Mouse (Mus musculus): ENCODE measurements at regions not wholly inside any gene's neighbourhood (a gene's known extent, or its start where the extent isn't known, plus 50 kb on each side); places are given as distances from the start of the nearest gene placed in this dataset.

DNA sequence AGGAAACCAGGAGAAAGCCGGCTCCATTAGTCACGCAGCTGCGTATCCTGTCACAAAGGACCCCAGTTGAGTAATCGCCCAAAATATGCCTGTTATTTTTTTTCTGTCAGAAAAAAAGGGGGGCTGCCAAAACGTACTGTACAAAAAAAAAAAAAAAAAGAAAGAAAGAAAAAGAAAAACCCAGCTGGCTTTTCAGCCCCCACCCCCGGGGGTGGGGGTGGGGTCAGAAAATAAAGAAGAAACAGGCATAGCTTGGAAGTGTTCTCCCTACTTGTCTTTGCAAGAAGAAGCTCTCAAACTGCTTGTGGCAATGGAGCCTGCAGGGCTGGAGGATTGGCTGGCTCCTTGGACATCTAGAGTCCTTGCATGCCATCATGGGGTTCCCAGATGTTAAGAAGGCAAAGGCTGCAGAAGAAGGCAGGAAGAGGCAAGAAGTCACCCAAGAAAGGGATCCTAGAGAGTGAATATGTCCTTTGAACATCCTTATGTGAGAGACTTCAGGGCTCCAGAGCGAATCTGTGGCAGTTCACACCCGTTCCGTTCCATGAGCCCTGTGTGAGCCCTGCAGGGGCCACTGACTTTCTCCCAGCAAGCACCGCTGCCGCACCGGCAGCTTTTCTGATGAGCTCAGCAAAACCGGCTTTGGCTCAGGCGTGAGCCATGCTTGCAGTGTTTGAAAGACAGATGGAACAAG lies 98.8 kb downstream of the Zfp36l1 start:
- Histone ChIP-seq H3K27me3 (no peaks in the 10 kb centered on the region), H3K9me3 (no peaks in the 10 kb centered on the region), H3K9ac (no peak overlapping the region), H3K4me1 (peaks cover 44% of the 10 kb centered on the region), H3K4me2 (peak overlapping the region; percentile 15), H3K27ac (peak overlapping the region; percentile 90), H3K4me3 (no peak overlapping the region), H3K36me3 (no peaks in the 10 kb centered on the region)
- WGBS = 7% methylated on average over 14 of the region's 14 CpGs
- no peak for ATAC-seq (ENCODE audit: insufficient number of reproducible peaks, low FRiP score, low TSS enrichment, low read depth)

DNA sequence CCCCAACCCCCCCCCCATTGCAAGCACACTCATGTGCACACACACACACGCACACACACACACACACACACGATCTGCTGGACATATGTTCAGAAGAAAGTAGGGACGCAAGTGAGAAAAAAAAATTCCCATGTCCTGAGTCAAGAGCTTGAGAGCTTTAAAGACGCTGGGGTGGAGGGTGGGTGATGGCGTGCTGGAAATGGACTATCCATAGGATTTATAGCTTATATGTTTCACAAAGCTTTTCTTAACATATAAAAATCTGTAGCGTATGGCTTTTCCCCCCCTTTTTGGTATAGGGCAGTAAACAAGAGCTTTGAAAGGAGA lies 99.3 kb downstream of the Zfp36l1 start:
- H3K27me3 ChIP-seq = no peaks in the 10 kb centered on the region
- no peaks in the 10 kb centered on the region for H3K9me3 ChIP-seq
- H3K27ac ChIP-seq = peak overlapping the region; percentile 90
- H3K4me1 ChIP-seq = peaks cover 40% of the 10 kb centered on the region
- ATAC-seq (ENCODE audit: insufficient number of reproducible peaks, low FRiP score, low TSS enrichment, low read depth) = no peak
- H3K36me3 ChIP-seq = no peaks in the 10 kb centered on the region
- H3K9ac ChIP-seq = no peak overlapping the region
- H3K4me2 ChIP-seq = no peak overlapping the region; the same call in 1 of the 2 replicates
- H3K4me3 ChIP-seq = no peak overlapping the region
- 28% methylated on average over 6 of the region's 6 CpGs for WGBS

DNA sequence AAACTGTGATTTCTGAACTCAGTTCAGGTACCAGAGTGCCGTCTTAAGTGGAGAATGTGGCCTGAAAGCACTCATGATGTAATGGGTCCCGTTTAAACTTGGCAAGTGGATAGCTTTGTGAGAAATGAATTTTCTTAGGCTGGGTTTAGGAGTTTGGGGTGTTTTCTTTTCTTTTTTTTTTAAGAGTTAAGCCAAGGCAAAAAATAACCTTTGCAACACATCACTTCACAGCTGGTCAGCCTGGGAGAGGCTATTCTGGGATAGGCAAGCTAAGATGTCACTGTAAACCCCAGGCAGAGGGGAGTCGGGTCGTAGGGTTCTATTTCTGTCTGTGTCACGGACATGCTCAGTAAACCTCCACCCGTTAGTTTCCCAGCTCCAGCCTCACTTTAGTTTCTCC lies 100.9 kb downstream of the Zfp36l1 start:
- ATAC-seq (ENCODE audit: insufficient number of reproducible peaks, low FRiP score, low TSS enrichment, low read depth) = no peak
- Histone ChIP-seq H3K27ac (0 out of 2 replicates have a peak overlapping the region, but pooled peaks have one; percentile 34), H3K4me3 (no peak overlapping the region), H3K4me1 (peaks cover 31% of the 10 kb centered on the region), H3K4me2 (no peak overlapping the region), H3K27me3 (no peaks in the 10 kb centered on the region), H3K9ac (no peak overlapping the region), H3K36me3 (no peaks in the 10 kb centered on the region), H3K9me3 (no peaks in the 10 kb centered on the region)
- 51% methylated on average over 6 of the region's 6 CpGs for WGBS

DNA sequence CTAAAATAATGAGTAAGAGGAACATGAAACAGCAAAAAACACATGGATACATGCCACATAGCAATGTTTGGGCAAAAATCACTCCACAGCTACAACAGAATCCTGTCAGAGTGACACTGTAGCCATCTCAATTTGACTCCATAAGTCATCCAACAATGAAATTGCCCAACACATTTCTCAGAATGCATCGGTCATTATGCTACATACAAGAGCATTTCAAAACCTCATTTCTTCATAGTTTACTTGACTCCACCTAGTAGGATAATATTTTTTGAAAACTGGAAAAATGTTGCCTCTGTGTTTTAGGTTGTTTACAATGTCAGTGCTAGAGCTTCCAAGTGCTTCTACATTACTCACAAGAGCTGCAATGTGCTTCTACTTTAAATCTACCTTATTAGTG lies 101.9 kb downstream of the Zfp36l1 start:
- Histone ChIP-seq H3K36me3 (no peaks in the 10 kb centered on the region), H3K4me1 (peaks cover 23% of the 10 kb centered on the region), H3K4me2 (no peak overlapping the region), H3K9me3 (no peaks in the 10 kb centered on the region), H3K27me3 (no peaks in the 10 kb centered on the region), H3K27ac (no peak overlapping the region), H3K4me3 (no peak overlapping the region), H3K9ac (no peak overlapping the region)
- ATAC-seq (ENCODE audit: insufficient number of reproducible peaks, low FRiP score, low TSS enrichment, low read depth) = no peak
- 74% methylated on average over 1 of the region's 1 CpGs for WGBS

DNA sequence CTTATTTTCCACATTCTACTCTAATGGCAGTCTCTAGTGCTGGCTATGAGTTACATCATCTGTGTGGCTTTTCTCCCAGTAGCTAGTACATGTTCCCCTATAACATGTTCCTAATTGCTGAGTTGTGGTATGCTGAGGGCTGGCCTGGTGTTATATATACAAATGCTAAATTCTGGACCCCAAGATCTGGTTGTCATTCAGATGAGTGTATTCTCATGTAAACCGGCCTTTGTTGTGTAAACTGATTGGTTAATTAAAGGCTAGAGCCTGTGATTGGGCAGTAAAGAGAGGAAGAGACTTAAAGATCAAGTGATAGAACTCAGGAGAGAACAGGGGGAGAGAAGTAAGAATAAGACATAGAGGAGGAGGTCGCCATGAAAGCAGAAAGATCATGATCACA lies 102.6 kb downstream of the Zfp36l1 start:
- H3K36me3 ChIP-seq = no peaks in the 10 kb centered on the region
- H3K9ac ChIP-seq = no peak overlapping the region
- no peaks in the 10 kb centered on the region for H3K9me3 ChIP-seq
- no peaks in the 10 kb centered on the region for H3K27me3 ChIP-seq
- WGBS = 62% methylated on average over 2 of the region's 2 CpGs
- H3K4me1 ChIP-seq = peaks cover 23% of the 10 kb centered on the region
- no peak overlapping the region for H3K4me3 ChIP-seq
- no peak for ATAC-seq (ENCODE audit: insufficient number of reproducible peaks, low FRiP score, low TSS enrichment, low read depth)
- H3K27ac ChIP-seq = no peak overlapping the region
- no peak overlapping the region for H3K4me2 ChIP-seq

GRCm38 (mm10) chr12:80007849-80008248 lies 105.0 kb downstream of the Zfp36l1 start:
- H3K4me3 ChIP-seq = no peak overlapping the region
- no peak for ATAC-seq (ENCODE audit: insufficient number of reproducible peaks, low FRiP score, low TSS enrichment, low read depth)
- H3K9me3 ChIP-seq = no peaks in the 10 kb centered on the region
- no peaks in the 10 kb centered on the region for H3K27me3 ChIP-seq
- no peaks in the 10 kb centered on the region for H3K36me3 ChIP-seq
- 51% methylated on average over 7 of the region's 7 CpGs for WGBS
- H3K9ac ChIP-seq = no peak overlapping the region
- H3K27ac ChIP-seq = peak overlapping the region; percentile 58
- no peak overlapping the region for H3K4me2 ChIP-seq
- H3K4me1 ChIP-seq = peaks cover 10% of the 10 kb centered on the region

- H3K9ac ChIP-seq = no peak overlapping the region
- ATAC-seq (ENCODE audit: insufficient number of reproducible peaks, low FRiP score, low TSS enrichment, low read depth) = no peak
- H3K36me3 ChIP-seq = no peaks in the 10 kb centered on the region
- peaks cover 27% of the 10 kb centered on the region for H3K4me1 ChIP-seq
- no peaks in the 10 kb centered on the region for H3K27me3 ChIP-seq
- no peak overlapping the region for H3K4me3 ChIP-seq
- H3K4me2 ChIP-seq = no peak overlapping the region
- WGBS = 78% methylated on average over 13 of the region's 13 CpGs
- 0 out of 2 replicates have a peak overlapping the region, but pooled peaks have one; percentile 7 for H3K27ac ChIP-seq
- H3K9me3 ChIP-seq = no peaks in the 10 kb centered on the region
Observed at GRCm38 (mm10) chr12:80005227-80005919, 107.4 kb downstream of the Zfp36l1 start.

GRCm38 (mm10) chr12:80004575-80004974 lies 108.2 kb downstream of the Zfp36l1 start:
- ATAC-seq (ENCODE audit: insufficient number of reproducible peaks, low FRiP score, low TSS enrichment, low read depth) = no peak
- H3K27me3 ChIP-seq = no peaks in the 10 kb centered on the region
- no peaks in the 10 kb centered on the region for H3K9me3 ChIP-seq
- H3K4me1 ChIP-seq = peaks cover 28% of the 10 kb centered on the region
- H3K27ac ChIP-seq = 0 out of 2 replicates have a peak overlapping the region, but pooled peaks have one; percentile 2
- 45% methylated on average over 6 of the region's 6 CpGs for WGBS
- no peaks in the 10 kb centered on the region for H3K36me3 ChIP-seq
- H3K9ac ChIP-seq = no peak overlapping the region
- no peak overlapping the region for H3K4me2 ChIP-seq
- no peak overlapping the region for H3K4me3 ChIP-seq

DNA sequence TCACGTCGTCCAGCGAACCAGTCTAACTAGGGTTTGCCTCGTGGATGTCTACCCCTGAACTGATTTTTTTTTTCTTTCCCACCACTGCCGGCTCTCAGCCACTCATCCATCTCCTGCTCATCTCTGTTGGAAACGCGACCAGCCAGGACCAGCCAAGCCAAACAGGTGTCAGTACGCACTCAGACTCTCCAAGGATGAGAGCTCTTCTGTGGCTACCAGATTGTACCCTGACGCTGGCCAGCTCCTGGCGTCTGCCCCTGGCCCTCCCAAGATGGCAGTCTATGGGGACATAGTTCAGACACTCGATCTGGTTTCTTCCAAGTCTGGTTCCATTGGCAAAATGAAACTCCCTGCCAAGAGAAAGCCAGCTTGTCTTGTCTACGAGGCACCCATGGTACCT lies 109.3 kb downstream of the Zfp36l1 start:
- Histone ChIP-seq H3K9ac (no peak overlapping the region), H3K4me3 (no peak overlapping the region), H3K36me3 (no peaks in the 10 kb centered on the region), H3K27me3 (no peaks in the 10 kb centered on the region), H3K9me3 (no peaks in the 10 kb centered on the region), H3K4me2 (no peak overlapping the region), H3K27ac (no peak overlapping the region), H3K4me1 (peaks cover 38% of the 10 kb centered on the region)
- WGBS = 83% methylated on average over 12 of the region's 12 CpGs
- no peak for ATAC-seq (ENCODE audit: insufficient number of reproducible peaks, low FRiP score, low TSS enrichment, low read depth)

GRCm38 (mm10) chr12:80002474-80003125 lies 110.2 kb downstream of the Zfp36l1 start:
- no peaks in the 10 kb centered on the region for H3K36me3 ChIP-seq
- no peaks in the 10 kb centered on the region for H3K9me3 ChIP-seq
- H3K4me2 ChIP-seq = no peak overlapping the region
- peaks cover 36% of the 10 kb centered on the region for H3K4me1 ChIP-seq
- 52% methylated on average over 13 of the region's 13 CpGs for WGBS
- no peaks in the 10 kb centered on the region for H3K27me3 ChIP-seq
- peak overlapping the region; percentile 88 for H3K27ac ChIP-seq
- H3K9ac ChIP-seq = no peak overlapping the region
- ATAC-seq (ENCODE audit: insufficient number of reproducible peaks, low FRiP score, low TSS enrichment, low read depth) = peak; percentile 53; the same call in 1 of the 2 replicates
- H3K4me3 ChIP-seq = no peak overlapping the region

DNA sequence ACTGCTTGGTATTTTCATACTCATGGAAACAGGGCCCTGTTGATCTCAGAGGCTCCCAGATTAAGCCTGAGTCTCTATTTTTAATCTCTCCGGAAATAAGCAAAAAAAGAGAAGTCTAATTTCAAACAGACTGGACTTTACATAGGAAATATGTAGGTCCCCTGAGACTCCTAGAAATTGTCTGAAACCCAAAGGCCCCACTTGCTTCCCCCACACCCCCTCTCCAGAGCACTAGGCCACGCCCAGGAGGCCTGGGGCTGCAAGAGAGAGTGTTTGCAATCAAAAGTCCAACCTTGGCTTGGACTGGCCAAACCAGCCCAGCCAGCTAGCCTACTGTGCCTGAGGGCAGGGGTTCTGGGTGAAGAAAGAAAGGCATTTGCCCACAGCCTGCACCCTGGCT lies 111.0 kb downstream of the Zfp36l1 start:
- no peaks in the 10 kb centered on the region for H3K36me3 ChIP-seq
- ATAC-seq (ENCODE audit: insufficient number of reproducible peaks, low FRiP score, low TSS enrichment, low read depth) = no peak; the same call in 1 of the 2 replicates
- no peaks in the 10 kb centered on the region for H3K9me3 ChIP-seq
- no peak overlapping the region for H3K4me3 ChIP-seq
- no peak overlapping the region for H3K9ac ChIP-seq
- H3K4me1 ChIP-seq = peaks cover 33% of the 10 kb centered on the region
- H3K27me3 ChIP-seq = no peaks in the 10 kb centered on the region
- H3K4me2 ChIP-seq = no peak overlapping the region
- 26% methylated on average over 2 of the region's 2 CpGs for WGBS
- H3K27ac ChIP-seq = peak overlapping the region; percentile 88

GRCm38 (mm10) chr12:79999868-80000370 lies 112.9 kb downstream of the Zfp36l1 start:
- Histone ChIP-seq H3K4me2 (no peak overlapping the region), H3K27ac (peak overlapping the region; percentile 13; the same call in 1 of the 2 replicates)
- whole genome bisulfite sequencing = 78% methylated on average over 7 of the region's 7 CpGs

More at GRCm38 (mm10) chr12:79999868-80000370, 112.9 kb downstream of the Zfp36l1 start:
- no peak overlapping the region for H3K9ac ChIP-seq
- peaks cover 36% of the 10 kb centered on the region for H3K4me1 ChIP-seq
- H3K4me3 ChIP-seq = no peak overlapping the region
- H3K36me3 ChIP-seq = no peaks in the 10 kb centered on the region
- no peak for ATAC-seq (ENCODE audit: insufficient number of reproducible peaks, low FRiP score, low TSS enrichment, low read depth)
- H3K27me3 ChIP-seq = no peaks in the 10 kb centered on the region
- no peaks in the 10 kb centered on the region for H3K9me3 ChIP-seq
